Mouse (Mus musculus) brain, embryonic 14.5 days (tissue): ENCODE data around the gene Gm20431. TPM values are rescaled to one million over a fixed set of nuclear protein-coding genes. Genes with fewer than 3 reads are reported as not detected.

Experiments used
- DNase-seq: peaks from one replicate; pipeline ENCODE4 v3.0.0-alpha.2; 2011; ENCODE audit warnings: low read depth
- CTCF ChIP-seq: fragments of 200-500 bp; IDR thresholded peaks from 2 replicates; pipeline ENCODE4 v1.5.1; 2012; ENCODE audit warnings: inconsistent platforms, mild to moderate bottlenecking, moderate library complexity, borderline replicate concordance; ENCODE audit not compliant: insufficient read depth, insufficient read length; ENCODE audit errors: extremely low read depth
- POLR2A ChIP-seq: fragments of 200-500 bp; IDR thresholded peaks from 2 replicates; pipeline ENCODE4 v1.6.1; 2012; ENCODE audit warnings: mild to moderate bottlenecking, inconsistent platforms, borderline replicate concordance; ENCODE audit not compliant: poor library complexity, insufficient read depth, insufficient read length, severe bottlenecking; ENCODE audit errors: extremely low read depth
- polyA plus RNA-seq: library from polyadenylated mRNA; depleted of rRNA; stranded (reverse); fragments of >200 nt; gene quantifications from 2 replicates; pipeline ENCODE4 v1.2.3, GENCODE M21; 2012; rRNA removed

Gene Gm20431
- polyA plus RNA-seq, 1 experiment = 3.5 TPM

DNA sequence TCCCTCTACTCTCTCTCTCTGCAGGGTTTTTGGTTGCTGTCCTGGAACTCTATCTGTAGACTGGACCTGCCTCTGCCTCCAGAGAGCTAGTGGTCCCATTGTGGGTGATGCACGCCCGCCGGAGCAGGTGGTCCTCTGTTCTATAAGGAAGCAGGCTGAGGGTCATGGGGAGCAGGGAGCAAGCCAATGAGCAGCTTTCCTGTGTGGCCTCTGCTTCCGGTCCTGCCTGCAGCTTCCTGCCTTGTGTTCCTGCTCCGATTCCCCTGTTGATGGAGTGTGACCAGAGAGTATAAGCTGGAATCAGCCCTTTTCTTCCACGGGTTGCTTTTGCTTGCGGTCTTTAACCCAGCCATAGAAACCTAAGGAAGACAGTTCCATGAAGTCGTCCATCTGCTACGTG is 93.2 kb downstream of the Gm20431 start:
- no peak for DNase-seq
- no peak for TF ChIP-seq POLR2A
- TF ChIP-seq CTCF = no peak

DNA sequence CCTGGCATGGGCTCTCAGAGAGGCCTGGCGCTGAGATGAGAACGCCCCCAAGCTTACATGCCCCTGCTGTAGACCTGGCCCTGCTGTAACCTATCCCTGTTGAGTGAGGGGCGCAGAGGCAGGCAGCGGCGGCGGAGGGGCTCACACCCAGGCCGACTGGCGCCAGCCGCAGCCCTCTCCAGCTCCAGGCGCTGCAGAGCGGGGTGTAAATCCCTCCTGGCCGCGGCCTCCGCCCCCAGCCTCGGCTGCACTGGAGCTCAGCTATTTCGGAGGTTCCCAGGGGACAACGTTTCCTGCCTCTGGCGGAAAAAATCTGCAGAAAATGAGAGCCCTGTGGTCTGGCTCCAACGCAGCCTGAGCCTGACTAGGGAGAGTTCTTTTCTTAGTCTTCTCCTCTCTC is 95.6 kb downstream of the Gm20431 start:
- TF ChIP-seq CTCF = no peak
- peak; percentile 51 for DNase-seq

DNA sequence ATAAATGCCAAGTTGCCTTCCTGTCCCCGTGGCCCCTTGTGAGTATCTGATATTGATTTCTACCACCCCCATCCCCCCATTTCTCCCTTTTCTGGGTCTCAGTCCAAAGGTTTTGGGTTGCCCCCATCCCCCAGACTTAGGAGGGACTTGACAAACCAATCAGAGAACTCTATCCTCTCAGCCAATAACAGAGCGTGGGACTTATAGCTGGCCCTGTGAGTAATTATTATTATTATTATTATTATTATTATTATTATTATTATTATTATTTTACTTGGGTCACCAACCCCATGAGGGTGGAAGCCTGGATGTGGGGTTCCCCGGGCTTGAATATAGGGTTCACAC is 96.0 kb downstream of the Gm20431 start:
- no peak for TF ChIP-seq CTCF
- TF ChIP-seq POLR2A = no peak
- DNase-seq = no peak

DNA sequence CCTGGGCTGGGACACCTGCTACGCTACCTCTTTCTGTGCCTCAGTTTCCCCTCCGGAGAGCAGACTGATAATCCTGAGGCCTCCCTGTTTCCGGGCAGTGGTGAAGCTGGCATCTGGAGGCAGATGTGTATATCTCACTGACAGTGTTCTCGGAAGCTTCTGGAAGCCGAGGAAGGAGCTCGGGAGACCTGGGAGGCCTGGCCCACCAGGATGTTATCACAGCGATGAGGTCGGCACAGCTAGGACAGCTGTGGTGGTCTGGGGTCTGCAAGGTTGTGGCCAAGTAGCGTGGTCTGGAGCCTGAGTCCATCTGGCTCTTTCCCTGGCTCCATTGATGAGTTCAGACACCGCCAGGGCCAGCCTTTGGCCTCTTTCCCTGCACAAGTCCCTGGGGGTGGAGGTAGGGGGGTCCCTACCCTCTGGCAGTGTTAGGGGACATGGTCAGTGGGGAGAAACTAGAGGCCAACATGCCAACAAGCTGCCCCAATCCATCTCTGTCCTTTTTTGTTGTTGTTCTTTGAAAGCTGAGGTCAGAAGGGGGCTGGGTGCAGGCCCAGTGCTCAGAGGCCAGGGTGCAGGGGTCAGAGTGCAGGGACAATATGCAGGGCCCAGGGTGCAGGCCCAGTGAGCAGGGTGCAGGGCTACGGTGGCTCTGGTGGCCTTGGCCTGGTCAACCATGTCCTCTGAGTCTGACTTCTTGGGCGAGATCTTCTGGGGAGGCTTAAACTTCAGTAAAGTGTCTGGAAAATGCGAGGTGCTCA is 96.6 kb downstream of the Gm20431 start:
- no peak for TF ChIP-seq CTCF
- no peak for TF ChIP-seq POLR2A
- DNase-seq = no peak

DNA sequence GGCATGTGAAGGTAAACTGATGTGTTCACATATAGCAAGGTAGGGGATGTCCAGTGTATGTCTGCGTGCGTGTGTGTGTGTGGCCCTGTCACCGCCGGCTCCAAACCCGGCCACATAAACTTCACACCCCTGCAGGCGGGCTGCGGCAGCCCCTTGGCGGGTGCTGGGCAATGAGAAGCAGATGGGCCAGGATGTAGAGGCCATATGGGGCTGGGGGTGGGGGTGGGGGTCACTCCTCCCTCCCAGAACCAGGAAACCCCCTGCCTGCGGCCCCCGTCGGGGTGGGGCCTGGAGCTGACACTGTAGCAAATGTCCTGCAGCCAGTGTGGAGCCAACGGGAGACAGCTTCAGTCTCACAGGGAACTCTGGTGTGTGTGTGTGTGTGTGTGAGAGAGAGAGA is 97.6 kb downstream of the Gm20431 start:
- TF ChIP-seq CTCF (no peak), POLR2A (no peak)
- DNase-seq = peak; percentile 58

DNA sequence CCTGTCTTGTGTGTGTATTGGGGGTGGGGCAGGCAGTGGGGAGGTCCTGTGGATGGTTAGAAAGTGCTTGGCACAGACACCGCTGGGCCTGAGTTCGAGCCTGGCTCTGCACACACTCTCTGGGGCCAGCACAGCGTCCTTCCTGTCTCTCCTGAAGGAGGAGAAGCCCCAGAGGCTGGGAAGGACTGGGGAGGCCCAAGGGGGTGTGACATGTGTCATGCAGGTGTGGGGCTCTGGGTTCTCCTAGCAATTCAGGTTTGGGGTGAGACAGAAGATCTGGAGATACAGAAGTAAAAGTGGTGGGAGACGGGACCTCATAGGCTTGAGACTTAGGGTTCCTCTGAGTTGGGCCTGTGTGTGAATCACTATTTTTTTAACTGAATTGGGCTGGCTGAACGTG is 98.3 kb downstream of the Gm20431 start:
- TF ChIP-seq POLR2A (no peak), CTCF (no peak)
- DNase-seq = no peak

DNA sequence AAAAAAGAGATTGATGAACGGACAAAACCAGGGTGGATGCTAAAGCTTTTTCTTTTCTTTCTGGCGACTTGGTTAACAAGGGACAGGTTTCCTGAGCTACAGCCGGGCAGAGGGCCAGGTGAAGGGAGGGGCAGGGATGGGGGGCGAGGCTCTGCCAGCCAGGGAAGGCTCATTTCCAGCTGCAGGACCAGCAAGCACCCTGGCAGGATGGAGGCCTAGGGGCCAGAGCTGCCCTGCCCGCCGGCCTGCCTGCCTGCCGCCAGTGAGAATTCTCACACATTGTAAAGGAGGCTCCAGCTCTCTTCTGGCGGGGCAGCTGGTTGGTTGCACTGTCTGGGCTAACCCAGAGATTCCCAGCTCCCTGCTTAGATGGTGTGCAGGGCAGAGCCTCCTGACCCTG is 99.2 kb downstream of the Gm20431 start:
- no peak for TF ChIP-seq CTCF
- TF ChIP-seq POLR2A = no peak
- peak; percentile 88 for DNase-seq

DNA sequence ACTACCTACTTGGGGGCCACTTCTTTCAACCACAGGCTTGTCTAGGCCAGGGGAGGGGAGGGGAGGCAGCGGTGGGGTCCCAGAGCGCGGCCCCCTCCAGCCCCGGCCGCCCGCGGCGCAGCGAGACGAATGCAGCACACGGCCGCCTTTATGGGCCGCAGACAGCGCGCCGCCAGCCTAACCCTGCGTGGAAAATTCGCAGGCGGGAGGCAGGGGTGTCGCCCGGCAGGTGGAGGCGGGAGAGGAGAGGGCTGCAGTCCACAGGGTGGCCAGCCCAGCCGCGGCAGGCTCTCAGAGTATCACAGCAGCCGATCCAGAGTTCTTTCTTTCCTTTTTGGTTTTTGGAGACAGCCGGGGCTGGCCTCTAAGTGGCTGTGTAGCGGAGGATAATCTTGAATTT is 101.9 kb downstream of the Gm20431 start:
- DNase-seq = peak; percentile 24
- TF ChIP-seq POLR2A (no peak), CTCF (no peak)

Other genes starting within 250 kb of the Gm20431 start
- gene Slc9a8, start 239.8 kb downstream of the Gm20431 start, polyA plus RNA-seq = 45.5 and 46.2 TPM in 2 replicates
- gene Rnf114, start 168.9 kb downstream of the Gm20431 start, polyA plus RNA-seq = 133 and 160 TPM in 2 replicates
- gene Spata2, start 168.6 kb downstream of the Gm20431 start, polyA plus RNA-seq = 44.4 and 45.9 TPM in 2 replicates
- 7.8 and 12.0 TPM in 2 replicates for gene Snai1, start 123.3 kb downstream of the Gm20431 start, polyA plus RNA-seq
- 144 and 183 TPM in 2 replicates for gene Ube2v1, start 29.4 kb downstream of the Gm20431 start, polyA plus RNA-seq
- gene Cebpb, start 27.4 kb upstream of the Gm20431 start, polyA plus RNA-seq = 5.8 and 6.5 TPM in 2 replicates
- gene Tmem189, start 28.3 kb upstream of the Gm20431 start, polyA plus RNA-seq = 51.2 and 57.2 TPM in 2 replicates